In genomic region chr10:40889146-40889545, GRCm38 (mm10) we compare ENCODE assay signal across 20 mouse cellular contexts. TPM values are rescaled to one million over a fixed set of nuclear protein-coding genes. Genes with fewer than 3 reads are reported as not detected.
DNase-seq lines count a peak whose midpoint lies in the region; ATAC-seq and TF ChIP-seq lines count a peak whose summit lies in the region.
"Had no signal": no experiment of that assay in that cellular context is flagged by ENCODE, and none has a peak within 500 bp of the region (broad histone marks: within the 10 kb centered on the region; RNA-seq: fewer than 3 reads in every experiment).

No protein-coding gene starts in this region.

- H3K27ac ChIP-seq in layer of hippocampus, adult 2 months: peak overlapping the region; percentile 76
- no peak overlapping the region for H3K27ac ChIP-seq in forebrain, postnatal 0 days (ENCODE audit: low read depth, low read length)
- H3K27ac ChIP-seq: embryonic facial prominence, embryonic 10.5 days; embryonic facial prominence, embryonic 12.5 days; forebrain, embryonic 13.5 days; forebrain, embryonic 15.5 days had no signal

- no peaks in the 10 kb centered on the region for H3K9me3 ChIP-seq in forebrain, postnatal 0 days (ENCODE audit: low read length)
- H3K9me3 ChIP-seq: embryonic facial prominence, embryonic 10.5 days; embryonic facial prominence, embryonic 12.5 days; forebrain, embryonic 13.5 days; forebrain, embryonic 15.5 days had no signal

- ATAC-seq in forebrain, postnatal 0 days: no peak
- ATAC-seq: forebrain, embryonic 13.5 days; forebrain, embryonic 15.5 days had no signal

- no peak overlapping the region for H3K4me2 ChIP-seq in forebrain, postnatal 0 days (ENCODE audit: low read depth)
- H3K4me2 ChIP-seq: embryonic facial prominence, embryonic 12.5 days; forebrain, embryonic 13.5 days; forebrain, embryonic 15.5 days had no signal

- no peaks in the 10 kb centered on the region for H3K36me3 ChIP-seq in forebrain, postnatal 0 days (ENCODE audit: insufficient read depth)
- H3K36me3 ChIP-seq: embryonic facial prominence, embryonic 12.5 days; forebrain, embryonic 15.5 days had no signal

- DNase-seq in layer of hippocampus, adult 2 months (ENCODE audit: low spot score in 2 of 2): no peak
- DNase-seq in layer of hippocampus, postnatal 14 days (ENCODE audit: low spot score in 2 of 2): no peak
- peak; percentile 48 for DNase-seq in right cerebral cortex, adult 18-20 months
- DNase-seq in right cerebral cortex, postnatal 25 days: no peak
- peak; percentile 37 for DNase-seq in MN1 (ENCODE audit: low spot score)
- DNase-seq in telencephalon, adult 2 months (ENCODE audit: low read depth, low spot score): peak; percentile 76
- DNase-seq in forebrain, postnatal 0 days: no peak
- no peak for DNase-seq in ovary, postnatal 10 days (ENCODE audit: low spot score)
- DNase-seq: adrenal gland, adult 2 months; adrenal gland, postnatal 10 days; adrenal gland, postnatal 25 days; cerebellum, adult 11-12 months; cerebellum, adult 2 months; cerebellum, adult 9-10 months; cerebellum, postnatal 10 days; cerebellum, postnatal 25 days had no signal

- H3K4me3 ChIP-seq in layer of hippocampus, adult 2 months: peak overlapping the region; percentile 58
- no peak overlapping the region for H3K4me3 ChIP-seq in forebrain, postnatal 0 days (ENCODE audit: low read depth, low read length)
- H3K4me3 ChIP-seq: embryonic facial prominence, embryonic 10.5 days; embryonic facial prominence, embryonic 12.5 days; forebrain, embryonic 13.5 days; forebrain, embryonic 15.5 days had no signal

- no peak overlapping the region for H3K9ac ChIP-seq in forebrain, postnatal 0 days
- H3K9ac ChIP-seq: embryonic facial prominence, embryonic 12.5 days; forebrain, embryonic 13.5 days; forebrain, embryonic 15.5 days had no signal

- WGBS in forebrain, postnatal 0 days: 85% methylated on average over 4 of the region's 4 CpGs

- H3K4me1 ChIP-seq in forebrain, postnatal 0 days (ENCODE audit: insufficient read depth): no peaks in the 10 kb centered on the region
- H3K4me1 ChIP-seq: embryonic facial prominence, embryonic 12.5 days had no signal

- no peaks in the 10 kb centered on the region for H3K27me3 ChIP-seq in forebrain, postnatal 0 days (ENCODE audit: insufficient read depth, low read length)
- H3K27me3 ChIP-seq: embryonic facial prominence, embryonic 12.5 days; forebrain, embryonic 13.5 days; forebrain, embryonic 15.5 days had no signal

- no peak for TF ChIP-seq CTCF in layer of hippocampus, adult 2 months (conservative IDR thresholded peaks at IDR 0.05)
- no peak for TF ChIP-seq CTCF in forebrain, postnatal 0 days (IDR thresholded peaks at IDR 0.05; ENCODE audit: low read depth)

RNA-seq across cellular contexts. Expression of gene Wasf1, which starts 5.9 kb away (rescaled TPM):
- 100 to 1,000 TPM; 412 to 418 TPM for total RNA-seq in layer of hippocampus, adult 2 months (2021)
- 100 to 1,000 TPM; 383 to 387 TPM for total RNA-seq in layer of hippocampus, postnatal 14 days (2021)
- 24.4 and 31.0 TPM in 2 replicates for total RNA-seq in forebrain, postnatal 0 days (2014; rRNA removed)
- polyA plus RNA-seq in forebrain, postnatal 0 days (2015; fragmentation: Nextera tagmentation; extraction: Ambion mirVana): 182 and 197 TPM in 2 replicates

RNA-seq across cellular contexts. Expression of gene Cdc40, which starts 6.0 kb away (rescaled TPM):
- total RNA-seq in layer of hippocampus, adult 2 months (2021): 10 to 100 TPM; 67.1 to 73.9 TPM
- total RNA-seq in layer of hippocampus, postnatal 14 days (2021): 10 to 100 TPM; 47.2 to 52.4 TPM
- 20.6 and 26.5 TPM in 2 replicates for total RNA-seq in forebrain, postnatal 0 days (2014; rRNA removed)
- polyA plus RNA-seq in forebrain, postnatal 0 days (2015; fragmentation: Nextera tagmentation; extraction: Ambion mirVana): 11.0 and 15.5 TPM in 2 replicates

Comparison
In these comparisons a context has a peak if more than half of its experiments do, and no peak if none do; other contexts are left out.
1. DNase-seq: peak in right cerebral cortex, adult 18-20 months (single experiment), MN1 (single experiment) and telencephalon, adult 2 months (single experiment); none in layer of hippocampus, adult 2 months (0 of 2), layer of hippocampus, postnatal 14 days (0 of 2), right cerebral cortex, postnatal 25 days (single experiment), forebrain, postnatal 0 days (single experiment) and ovary, postnatal 10 days (single experiment).
2. RNA of gene Wasf1, which starts 5.9 kb away (total RNA-seq): 412 to 418 TPM in layer of hippocampus, adult 2 months and 383 to 387 TPM in layer of hippocampus, postnatal 14 days; 24.4 to 31.0 TPM in forebrain, postnatal 0 days; every median in the first group is over 10 times any median in the second.